13 mouse cellular contexts compared by ENCODE assay signal in the genomic region with DNA sequence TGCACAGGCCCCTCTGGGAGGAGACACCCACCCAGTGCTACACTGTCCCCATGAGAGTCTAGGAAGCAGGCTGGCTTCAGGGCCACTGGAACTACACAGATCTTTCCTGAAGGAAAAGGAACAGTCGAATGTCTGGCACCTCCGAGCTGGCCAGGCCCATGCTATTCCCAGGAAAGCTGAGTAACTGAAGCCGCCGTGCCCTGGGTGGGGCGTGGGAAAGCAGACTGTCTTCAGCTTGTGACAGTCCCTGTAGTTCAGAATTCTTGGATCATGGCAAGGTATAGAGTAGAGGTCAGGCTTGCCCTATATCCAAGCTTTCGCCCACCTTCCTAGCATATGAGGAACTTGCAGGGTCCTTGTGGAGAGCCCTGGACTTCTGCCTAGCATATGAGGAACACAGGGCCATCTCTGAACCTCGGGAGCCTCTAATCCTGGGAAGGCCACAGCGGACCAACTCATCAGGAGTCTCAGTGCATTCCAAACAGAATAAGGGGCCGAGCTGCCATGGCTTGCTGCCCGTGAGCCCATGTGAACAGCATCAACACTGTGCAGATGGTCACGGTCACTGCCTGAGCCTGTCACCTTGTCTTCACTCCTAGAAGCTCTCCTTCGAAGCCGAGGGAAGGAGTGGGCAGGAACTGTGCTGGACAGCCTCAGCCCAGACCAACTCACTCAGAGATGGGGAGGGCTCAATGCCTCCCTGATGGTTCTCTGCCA. TPM values are rescaled to one million over a fixed set of nuclear protein-coding genes. Genes with fewer than 3 reads are reported as not detected.
DNase-seq lines count a peak whose midpoint lies in the region; ATAC-seq lines count a peak whose summit lies in the region.
"Had no signal": no experiment of that assay in that cellular context is flagged by ENCODE, and none has a peak within 500 bp of the region (broad histone marks: within the 10 kb centered on the region; RNA-seq: fewer than 3 reads in every experiment).

No protein-coding gene starts in this region.

- peak overlapping the region; percentile 59 for H3K27ac ChIP-seq in forebrain, embryonic 10.5 days
- H3K27ac ChIP-seq in forebrain, embryonic 12.5 days: no peak overlapping the region
- H3K27ac ChIP-seq in kidney, embryonic 15.5 days: 0 out of 2 replicates have a peak overlapping the region, but pooled peaks have one; percentile 2
- H3K27ac ChIP-seq in limb, embryonic 12.5 days: peak overlapping the region; percentile 89
- H3K27ac ChIP-seq: midbrain, embryonic 13.5 days; neural tube, embryonic 12.5 days had no signal

- no peak for ATAC-seq in forebrain, embryonic 12.5 days (ENCODE audit: low FRiP score)
- ATAC-seq in kidney, embryonic 15.5 days (replicated peaks; ENCODE audit: low FRiP score): no peak; the same call in 1 of the 2 replicates
- ATAC-seq in limb, embryonic 12.5 days (ENCODE audit: insufficient number of reproducible peaks, insufficient read depth, low FRiP score, low TSS enrichment, low read depth): no peak
- ATAC-seq: midbrain, embryonic 13.5 days had no signal

- no peak overlapping the region for H3K9ac ChIP-seq in forebrain, embryonic 12.5 days
- no peak overlapping the region for H3K9ac ChIP-seq in kidney, embryonic 15.5 days
- H3K9ac ChIP-seq in limb, embryonic 12.5 days (replicated peaks): no peak overlapping the region; the same call in 1 of the 2 replicates
- H3K9ac ChIP-seq: midbrain, embryonic 13.5 days; neural tube, embryonic 12.5 days had no signal

- H3K4me2 ChIP-seq in forebrain, embryonic 12.5 days: no peak overlapping the region
- H3K4me2 ChIP-seq in kidney, embryonic 15.5 days: no peak overlapping the region
- H3K4me2 ChIP-seq in limb, embryonic 12.5 days: no peak overlapping the region
- H3K4me2 ChIP-seq: midbrain, embryonic 13.5 days; neural tube, embryonic 12.5 days had no signal

- H3K27me3 ChIP-seq in forebrain, embryonic 10.5 days (ENCODE audit: poor library complexity, severe bottlenecking): no peaks in the 10 kb centered on the region
- H3K27me3 ChIP-seq in forebrain, embryonic 12.5 days: no peaks in the 10 kb centered on the region
- no peaks in the 10 kb centered on the region for H3K27me3 ChIP-seq in kidney, embryonic 15.5 days
- no peaks in the 10 kb centered on the region for H3K27me3 ChIP-seq in limb, embryonic 12.5 days
- H3K27me3 ChIP-seq: midbrain, embryonic 13.5 days; neural tube, embryonic 12.5 days had no signal

- H3K9me3 ChIP-seq in forebrain, embryonic 10.5 days: no peaks in the 10 kb centered on the region
- no peaks in the 10 kb centered on the region for H3K9me3 ChIP-seq in forebrain, embryonic 12.5 days
- no peaks in the 10 kb centered on the region for H3K9me3 ChIP-seq in kidney, embryonic 15.5 days (replicated peaks)
- no peaks in the 10 kb centered on the region for H3K9me3 ChIP-seq in limb, embryonic 12.5 days
- H3K9me3 ChIP-seq: midbrain, embryonic 13.5 days; neural tube, embryonic 12.5 days had no signal

- peaks cover 89% of the 10 kb centered on the region for H3K36me3 ChIP-seq in forebrain, embryonic 10.5 days (replicated peaks)
- peaks cover 46% of the 10 kb centered on the region for H3K36me3 ChIP-seq in forebrain, embryonic 12.5 days (replicated peaks)
- peaks cover 87% of the 10 kb centered on the region for H3K36me3 ChIP-seq in kidney, embryonic 15.5 days
- H3K36me3 ChIP-seq in limb, embryonic 12.5 days: peaks cover 64% of the 10 kb centered on the region

- DNase-seq in forebrain, embryonic 10.5 days (ENCODE audit: extremely low spot score, low spot score): no peak
- DNase-seq in kidney, postnatal 25 days: no peak
- peak; percentile 78 to 79 for DNase-seq in cerebellum, postnatal 14 days
- DNase-seq in spleen, adult 12 weeks (ENCODE audit: low spot score): no peak
- no peak for DNase-seq in urinary bladder, adult 18-20 months (ENCODE audit: low spot score in 2 of 2)
- DNase-seq: adrenal gland, postnatal 10 days; lung, postnatal 36 days had no signal

- no peak overlapping the region for H3K4me3 ChIP-seq in forebrain, embryonic 10.5 days
- H3K4me3 ChIP-seq in forebrain, embryonic 12.5 days (replicated peaks): no peak overlapping the region
- no peak overlapping the region for H3K4me3 ChIP-seq in kidney, embryonic 15.5 days (replicated peaks)
- no peak overlapping the region for H3K4me3 ChIP-seq in limb, embryonic 12.5 days (replicated peaks)
- H3K4me3 ChIP-seq: erythroblast, embryonic 14.5 days; midbrain, embryonic 13.5 days; neural tube, embryonic 12.5 days had no signal

- 87% methylated on average over 13 of the region's 13 CpGs for WGBS in forebrain, embryonic 10.5 days
- WGBS in forebrain, embryonic 12.5 days: 91% methylated on average over 13 of the region's 13 CpGs
- WGBS in kidney, embryonic 15.5 days: 73% methylated on average over 13 of the region's 13 CpGs
- 68% methylated on average over 13 of the region's 13 CpGs for WGBS in limb, embryonic 12.5 days

- peaks cover 32% of the 10 kb centered on the region for H3K4me1 ChIP-seq in forebrain, embryonic 10.5 days
- no peaks in the 10 kb centered on the region for H3K4me1 ChIP-seq in forebrain, embryonic 12.5 days
- H3K4me1 ChIP-seq in kidney, embryonic 15.5 days: peaks cover 6% of the 10 kb centered on the region; the same call in 1 of the 2 replicates
- peaks cover 70% of the 10 kb centered on the region for H3K4me1 ChIP-seq in limb, embryonic 12.5 days (replicated peaks)
- H3K4me1 ChIP-seq: midbrain, embryonic 13.5 days; neural tube, embryonic 12.5 days had no signal

RNA-seq across cellular contexts. Expression of a gene that starts 44.6 kb away (rescaled TPM):
- 13.6 and 14.7 TPM in 2 replicates for polyA plus RNA-seq in forebrain, embryonic 10.5 days (2016; fragmentation: Nextera tagmentation; extraction: Ambion mirVana)
- 11.6 and 12.5 TPM in 2 replicates for polyA plus RNA-seq in forebrain, embryonic 12.5 days (2016; fragmentation: Nextera tagmentation; extraction: Ambion mirVana)
- polyA plus RNA-seq in kidney, embryonic 15.5 days (2015; fragmentation: Nextera tagmentation; extraction: Ambion mirVana): 13.9 and 14.2 TPM in 2 replicates
- polyA plus RNA-seq in limb, embryonic 12.5 days (2016; fragmentation: Nextera tagmentation; extraction: Ambion mirVana): 15.3 and 16.1 TPM in 2 replicates

RNA-seq across cellular contexts. Expression of a gene that starts 44.6 kb away (rescaled TPM):
- polyA plus RNA-seq in forebrain, embryonic 10.5 days (2016; fragmentation: Nextera tagmentation; extraction: Ambion mirVana): 117 and 120 TPM in 2 replicates
- 70.7 and 78.1 TPM in 2 replicates for polyA plus RNA-seq in forebrain, embryonic 12.5 days (2016; fragmentation: Nextera tagmentation; extraction: Ambion mirVana)
- 154 and 166 TPM in 2 replicates for polyA plus RNA-seq in kidney, embryonic 15.5 days (2015; fragmentation: Nextera tagmentation; extraction: Ambion mirVana)
- 146 and 150 TPM in 2 replicates for polyA plus RNA-seq in limb, embryonic 12.5 days (2016; fragmentation: Nextera tagmentation; extraction: Ambion mirVana)

Comparison
In these comparisons a context has a peak if more than half of its experiments do, and no peak if none do; other contexts are left out.
1. DNase-seq: peak in cerebellum, postnatal 14 days (2 of 2); none in forebrain, embryonic 10.5 days (single experiment), kidney, postnatal 25 days (0 of 2), spleen, adult 12 weeks (single experiment) and urinary bladder, adult 18-20 months (0 of 2).